Mouse (Mus musculus): Measurements from ENCODE around the gene Smtnl2.

Gene Smtnl2

GRCm38 (mm10) chr11:72397072-72397471, 14.4 kb downstream of the Smtnl2 start:
- DNase-seq, result no peak

DNA sequence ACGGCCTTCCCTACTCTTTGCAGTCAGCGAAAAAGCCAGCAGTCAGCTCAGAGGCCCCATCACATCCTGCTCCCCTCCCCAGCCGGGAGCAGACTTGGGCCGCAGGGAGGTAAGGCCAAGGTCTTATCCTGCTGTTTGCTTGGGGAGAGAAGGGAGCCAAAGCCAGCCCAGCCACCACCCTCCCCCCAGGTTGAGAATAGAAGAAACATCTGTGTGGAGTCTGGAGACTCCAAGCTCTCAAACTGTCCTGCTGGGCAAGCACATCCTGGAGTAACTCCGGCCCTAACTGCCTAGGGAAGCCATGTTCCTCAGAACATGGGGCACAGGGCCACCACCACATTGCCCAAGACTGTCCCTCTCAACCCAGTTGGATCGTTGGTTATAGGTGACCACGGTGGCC, 14.9 kb downstream of the Smtnl2 start:
- no peak for DNase-seq

- no peak for DNase-seq
Observed at GRCm38 (mm10) chr11:72395652-72396051, 15.9 kb downstream of the Smtnl2 start.

DNA sequence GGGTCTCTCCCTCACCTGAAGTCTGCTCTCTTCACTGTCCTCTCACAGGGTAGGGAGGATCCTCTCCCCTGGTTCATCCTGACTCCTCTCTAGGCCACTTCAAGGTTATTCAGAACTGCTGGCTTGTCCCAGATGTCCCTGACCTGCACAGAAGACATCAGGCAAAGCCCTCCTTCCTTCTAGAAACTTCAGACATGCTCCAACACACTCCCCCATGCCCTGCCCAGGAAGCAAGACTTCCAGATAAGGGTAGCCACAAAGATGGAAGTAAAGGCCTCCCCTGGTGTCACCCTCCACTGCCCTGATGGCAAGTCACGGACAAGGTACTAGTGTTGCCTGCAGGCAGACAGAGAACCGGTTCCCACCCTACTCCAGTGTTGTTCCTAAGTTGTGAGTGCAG, 16.8 kb downstream of the Smtnl2 start:
- DNase-seq, result no peak

DNA sequence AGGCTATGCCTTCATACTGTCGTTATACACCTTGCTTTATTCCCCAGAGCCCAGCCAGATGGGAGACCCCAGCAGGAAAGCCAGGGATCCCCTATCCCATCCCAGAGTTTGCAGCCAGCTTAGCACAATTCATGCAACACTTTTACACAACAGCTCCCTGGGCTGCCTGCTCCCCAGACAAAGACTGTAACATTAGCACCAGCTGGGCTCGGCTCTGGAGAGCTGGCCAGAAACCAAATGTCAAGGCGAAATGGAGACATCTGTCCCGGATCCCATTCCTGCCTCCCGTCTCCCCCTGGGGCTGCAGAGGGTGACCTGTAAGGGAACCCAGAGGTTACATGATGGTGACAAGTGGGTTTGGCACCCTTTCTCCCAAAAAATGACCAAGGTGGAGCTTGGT, 17.8 kb downstream of the Smtnl2 start:
- no peak for DNase-seq

GRCm38 (mm10) chr11:72393243-72393642, 18.3 kb downstream of the Smtnl2 start:
- no peak for DNase-seq

DNA sequence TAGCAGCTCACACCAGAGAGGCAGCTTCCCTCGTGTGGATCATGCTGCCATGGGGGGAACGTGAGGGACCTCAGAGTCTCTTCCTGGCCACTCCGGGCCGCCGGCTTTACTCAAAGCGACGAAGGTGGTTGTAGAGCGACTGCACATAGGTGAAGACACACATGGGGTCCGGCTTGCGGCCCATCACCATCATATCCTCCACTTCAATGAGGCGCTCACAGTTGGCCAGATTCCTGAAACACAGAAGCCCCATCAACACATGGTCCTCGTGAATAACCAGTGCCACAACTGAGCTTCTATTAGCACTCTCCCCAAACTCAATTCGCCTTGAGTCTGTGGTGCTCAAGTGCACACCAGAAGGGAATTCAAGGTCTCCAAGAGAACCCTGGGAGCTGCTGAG, 20.3 kb downstream of the Smtnl2 start:
- DNase-seq, result no peak

DNA sequence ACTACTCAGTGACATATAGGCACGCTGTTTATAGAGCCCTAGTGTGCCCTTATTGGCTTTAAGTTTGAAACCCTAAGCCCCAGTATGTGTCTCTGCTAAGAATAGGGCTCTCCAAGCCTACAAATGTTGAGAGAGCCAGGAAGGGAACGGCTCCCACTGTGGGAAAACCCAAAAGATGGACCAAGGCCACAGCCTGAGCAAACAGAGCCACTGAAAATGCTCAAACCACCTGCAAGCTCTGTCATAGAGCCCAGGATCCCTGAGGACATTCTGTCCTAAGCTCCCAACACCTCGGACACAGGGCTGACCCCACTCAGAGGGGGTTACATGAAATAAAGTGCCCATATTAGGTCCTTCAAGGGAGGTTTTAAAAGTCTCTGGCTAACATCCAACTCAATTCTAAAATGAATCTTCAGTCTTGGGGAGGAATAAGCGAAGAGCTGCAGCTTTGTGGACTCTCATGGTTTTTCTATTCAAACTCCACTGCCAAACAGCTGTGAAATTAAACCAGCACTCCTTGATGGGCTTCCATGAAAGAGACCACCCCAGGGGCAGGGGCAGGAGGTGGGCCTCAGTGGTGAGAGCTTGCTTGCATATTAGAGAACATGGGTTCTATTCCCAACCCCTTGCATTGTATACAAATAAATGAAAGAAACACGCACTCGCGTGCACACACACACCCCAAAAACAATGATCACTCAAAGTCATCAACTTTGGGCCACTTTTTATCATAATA, 21.9 kb downstream of the Smtnl2 start:
- no peak for DNase-seq

DNA sequence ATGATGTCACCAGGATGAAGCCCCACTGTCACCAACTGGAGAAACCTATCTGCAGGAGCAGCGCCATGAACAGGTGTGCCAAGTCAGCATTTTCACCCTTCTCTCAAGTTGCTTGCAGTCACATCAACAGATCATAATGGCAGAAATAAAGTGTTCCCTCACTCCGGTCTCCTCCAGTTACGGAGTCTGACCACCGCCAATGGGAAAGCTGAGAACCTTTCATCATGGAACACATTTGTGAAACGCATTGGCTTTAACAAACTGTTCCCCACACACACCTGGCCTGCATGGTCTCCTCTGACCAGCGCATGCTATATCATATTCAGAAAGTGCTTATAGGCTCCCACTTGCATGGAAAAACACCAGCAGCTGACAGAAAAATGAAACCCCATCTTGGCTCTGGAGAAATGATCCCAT, 23.4 kb downstream of the Smtnl2 start:
- DNase-seq, result no peak

- DNase-seq, result no peak
Observed at GRCm38 (mm10) chr11:72379351-72379750, 32.2 kb downstream of the Smtnl2 start.

DNA sequence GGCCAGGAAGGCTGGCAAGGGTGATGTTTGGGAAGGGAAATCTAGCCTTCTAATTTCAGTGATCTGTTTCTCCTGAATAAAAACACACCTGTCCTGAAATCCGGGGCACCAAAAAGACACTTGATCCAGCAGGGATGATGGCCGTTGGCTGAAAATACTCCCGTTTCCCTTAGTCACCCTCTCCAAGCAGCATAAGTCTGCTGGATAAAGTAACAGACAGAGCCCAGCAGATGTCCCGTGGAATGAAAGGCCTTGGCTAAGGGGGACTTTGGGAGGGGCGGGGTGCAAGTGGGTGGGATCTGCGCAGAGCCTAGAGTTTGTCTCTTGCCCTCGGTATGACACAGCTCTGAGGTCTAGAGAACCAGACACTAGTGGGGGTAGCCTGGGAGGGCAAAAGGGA, 33.3 kb downstream of the Smtnl2 start:
- no peak for DNase-seq

DNA sequence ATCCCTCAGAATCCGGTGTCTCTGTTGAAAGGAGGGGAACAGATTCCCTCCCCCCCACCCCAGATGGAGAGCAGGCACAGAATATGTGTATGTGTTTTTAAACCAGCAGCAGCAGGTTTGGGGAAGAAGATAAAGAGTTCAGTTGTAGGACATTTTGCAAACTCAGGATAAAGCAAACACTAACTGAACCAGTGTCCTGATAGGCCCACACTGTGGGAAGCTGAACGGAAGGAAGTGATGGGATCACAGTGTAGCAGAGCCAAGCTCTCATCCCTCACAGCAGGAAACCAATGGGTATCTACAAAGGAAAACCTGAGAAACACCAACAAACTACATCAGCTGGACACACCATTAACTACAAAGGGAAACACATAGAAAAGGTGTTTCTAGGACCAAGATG, 35.0 kb downstream of the Smtnl2 start:
- no peak for DNase-seq

GRCm38 (mm10) chr11:72369904-72370672, 41.4 kb downstream of the Smtnl2 start:
- DNase-seq, result no peak

DNA sequence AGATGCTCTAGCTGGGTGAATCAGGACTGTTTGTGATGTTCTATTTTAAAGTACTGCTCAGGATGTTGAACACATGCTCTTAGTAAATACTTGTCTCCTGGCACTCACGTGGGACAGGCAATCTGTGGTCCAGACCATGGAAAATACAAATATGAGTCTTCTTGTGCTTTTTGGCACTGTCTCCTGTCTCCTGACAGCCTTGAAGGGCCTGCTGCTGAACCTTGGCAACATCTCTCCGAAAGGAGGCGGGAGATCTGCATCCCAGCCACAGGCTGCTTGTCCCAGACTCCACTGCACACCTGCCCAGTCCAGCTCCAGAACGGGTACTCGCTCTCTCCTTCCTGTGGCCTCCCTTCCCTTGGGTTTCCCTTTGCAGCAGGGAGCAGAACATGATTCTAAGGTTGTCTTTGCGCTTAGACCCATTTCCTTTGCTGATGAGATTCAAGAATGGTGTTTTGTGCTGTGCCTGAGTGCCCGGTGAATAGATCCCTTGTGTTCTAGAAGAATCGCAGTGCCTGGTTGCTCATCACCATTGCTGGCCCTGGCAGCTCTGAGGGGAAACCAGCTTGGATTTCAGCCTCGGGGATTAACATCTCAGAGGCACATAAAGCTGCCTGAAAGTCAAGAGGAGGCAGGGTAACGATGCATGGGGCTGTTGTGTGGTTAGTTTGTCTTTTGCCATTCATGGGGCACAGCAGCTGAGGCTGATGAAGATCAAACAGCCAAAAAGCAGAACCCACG, 43.4 kb downstream of the Smtnl2 start:
- DNase-seq, result no peak

GRCm38 (mm10) chr11:72366126-72366525, 45.4 kb downstream of the Smtnl2 start:
- DNase-seq, result no peak

DNA sequence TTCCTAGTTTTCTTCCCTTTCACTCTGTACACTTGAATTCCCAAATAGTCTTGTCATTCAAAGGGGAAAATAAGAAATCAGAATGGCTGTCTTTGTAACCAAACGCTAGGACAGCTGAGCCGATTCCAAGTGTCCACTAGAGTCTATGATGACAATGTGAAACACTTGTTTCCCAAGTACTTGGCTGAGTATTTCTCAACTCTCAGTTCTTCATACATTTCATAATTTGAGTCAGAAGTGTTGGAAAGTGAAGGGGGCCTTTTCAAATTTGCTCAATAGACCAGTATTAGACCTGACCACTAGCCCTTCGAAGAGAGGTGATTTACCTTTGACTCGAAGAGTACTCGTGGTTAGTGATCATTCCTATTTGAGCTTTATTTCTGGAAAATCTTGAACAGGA, 47.0 kb downstream of the Smtnl2 start:
- DNase-seq, result no peak

DNA sequence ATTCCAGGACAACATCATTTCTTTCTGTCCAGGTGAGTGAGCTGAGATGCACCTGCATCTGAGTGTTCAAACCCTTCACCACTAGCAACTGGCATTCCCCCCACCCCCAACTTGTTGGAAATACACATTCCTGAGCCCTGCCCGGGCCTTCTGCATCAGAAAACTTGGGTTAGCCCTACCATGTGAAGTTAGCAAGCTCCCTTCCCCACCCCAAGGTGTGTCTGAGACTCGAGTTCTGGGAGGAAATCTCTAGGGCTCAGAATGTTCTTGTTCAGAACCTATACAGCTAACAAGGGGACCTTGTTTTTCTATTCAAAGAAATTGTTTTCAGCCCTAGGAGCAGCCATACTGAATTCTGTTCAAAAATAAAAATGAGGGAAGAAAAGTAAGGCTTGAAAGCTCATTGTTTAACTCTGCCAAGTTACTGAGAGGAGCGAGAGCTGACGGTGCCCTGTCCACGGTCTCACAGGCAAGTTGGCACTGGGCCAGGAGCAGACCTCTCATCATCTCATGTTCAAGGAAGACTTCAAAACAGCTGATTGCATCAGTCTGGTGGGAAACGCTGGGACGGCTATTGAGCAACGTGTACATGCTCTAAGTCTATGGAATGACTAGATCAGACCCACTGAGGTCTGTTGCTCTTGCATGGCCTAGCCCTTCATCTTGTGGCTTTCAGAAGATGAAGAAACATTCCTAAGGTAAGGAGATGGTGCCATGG, 47.8 kb downstream of the Smtnl2 start:
- no peak for DNase-seq

GRCm38 (mm10) chr11:72362347-72362741, 49.2 kb downstream of the Smtnl2 start, which contains the start of gene Tekt1:
TSS of gene Tekt1 (minus strand) at chr11:72362442.
- DNase-seq, result no peak

DNA sequence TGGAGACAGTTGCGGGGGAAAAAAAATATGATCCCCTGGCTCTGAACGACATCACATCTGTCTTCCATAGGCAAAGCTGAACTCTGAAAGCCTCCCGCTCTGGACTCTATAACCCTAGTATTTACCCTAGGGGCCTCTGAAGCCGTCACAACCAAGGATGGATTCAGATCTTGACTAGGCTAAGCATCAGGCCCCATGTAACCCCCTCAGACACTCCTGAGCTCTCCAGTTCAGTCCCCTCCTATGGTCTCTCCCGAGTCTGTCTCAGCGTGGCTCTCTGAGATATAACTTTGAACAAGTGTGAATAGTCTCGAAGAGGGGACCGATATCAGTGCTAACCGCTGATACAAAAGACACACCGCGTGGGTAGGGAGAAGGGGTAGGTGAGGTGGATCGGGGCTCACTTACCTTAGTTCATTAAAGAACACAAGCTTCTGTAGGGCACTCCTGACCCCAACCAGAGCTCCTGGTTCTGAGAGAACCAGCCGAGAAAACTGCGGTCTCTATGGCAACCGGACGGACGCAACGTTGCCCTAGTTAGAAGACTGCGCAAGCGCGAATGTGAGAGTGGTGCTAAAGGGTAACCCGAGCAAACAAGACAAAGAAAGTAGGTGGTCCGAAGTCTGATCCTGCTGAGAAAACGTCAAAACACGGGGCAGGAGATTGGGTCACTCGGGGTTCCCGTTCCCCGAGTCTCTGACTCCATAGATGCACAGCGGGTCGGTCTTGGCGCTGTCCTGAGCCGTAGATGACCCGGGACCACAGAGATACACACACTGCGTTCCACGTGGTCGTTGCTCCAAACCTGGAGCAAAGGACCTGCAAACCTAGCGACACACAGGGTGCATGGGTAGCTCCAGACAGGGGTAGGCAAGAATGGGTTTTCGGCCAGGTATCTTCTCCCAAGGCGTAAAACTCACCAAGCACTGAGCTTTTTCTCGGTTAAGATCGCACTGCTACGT, 49.8 kb downstream of the Smtnl2 start:
- DNase-seq, result peak; percentile 48

DNA sequence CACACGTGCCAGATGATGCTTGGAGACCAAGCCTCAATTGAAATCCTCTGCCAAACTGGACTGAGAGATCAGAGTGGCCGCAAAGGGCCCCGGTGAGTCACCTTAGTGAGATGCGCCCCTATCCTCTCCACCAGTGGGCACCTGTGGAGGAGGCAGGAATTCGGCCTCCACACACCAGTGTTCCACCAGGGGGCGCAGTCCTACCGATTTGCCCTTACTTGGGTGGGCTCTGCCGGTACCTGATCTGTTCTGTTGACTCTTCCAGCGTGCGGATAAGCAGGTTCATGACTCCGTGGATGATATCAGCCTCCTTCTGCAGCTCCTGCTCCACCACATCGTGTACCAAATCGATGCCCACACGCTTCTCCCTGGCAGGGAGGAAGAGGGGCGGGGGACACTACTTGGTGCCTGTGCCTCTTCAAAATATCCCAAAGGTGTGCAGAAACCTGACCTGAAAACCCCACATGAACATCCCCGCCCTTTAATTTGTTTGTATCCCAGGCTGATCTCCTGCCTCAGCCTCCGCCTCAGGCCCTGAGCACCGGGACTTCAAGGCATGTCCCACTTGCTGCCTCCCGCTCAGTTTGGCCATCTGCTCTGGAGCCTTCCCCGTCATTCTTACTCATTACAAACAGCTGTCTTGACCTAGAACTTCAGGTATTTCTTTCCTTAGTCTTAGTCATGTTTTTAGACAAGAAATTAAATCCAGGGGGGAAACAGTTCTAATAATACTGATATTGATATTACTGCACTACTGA, 56.4 kb downstream of the Smtnl2 start:
- peak; percentile 44 for DNase-seq

GRCm38 (mm10) chr11:72353186-72353585, 58.3 kb downstream of the Smtnl2 start:
- DNase-seq, result no peak
